Mouse (Mus musculus) c-Kit-positive CD71-positive TER-119-negative erythroid progenitor cells, embryonic 14.5 days (primary cell): ENCODE results near the gene Noto.
"Not testable (repeated sequence)": the region's sequence is repeated elsewhere in the genome, so short reads cannot be mapped to it uniquely, and the experiment has no call there.

Experiments used
- DNase-seq: peaks from one replicate; pipeline ENCODE4 v3.0.0-alpha.2; 2013; ENCODE audit warnings: low read depth

Gene Noto

GRCm38 (mm10) chr6:85431274-85431841 lies 7.7 kb downstream of the Noto start:
- no peak for DNase-seq

- peak; percentile 80 for DNase-seq
Measured at GRCm38 (mm10) chr6:85431842-85432431, 8.3 kb downstream of the Noto start, which contains the start of gene Smyd5. Gene Smyd5, plus strand, starts transcription at chr6:85431989.

- no peak for DNase-seq
Measured at GRCm38 (mm10) chr6:85433865-85434264, 10.2 kb downstream of the Noto start.

- DNase-seq = no peak
Measured at GRCm38 (mm10) chr6:85436204-85436603, 12.5 kb downstream of the Noto start.

GRCm38 (mm10) chr6:85436631-85437030 lies 12.9 kb downstream of the Noto start:
- DNase-seq = no peak

GRCm38 (mm10) chr6:85441142-85441541 lies 17.5 kb downstream of the Noto start:
- no peak for DNase-seq

- DNase-seq = no peak
Measured at GRCm38 (mm10) chr6:85443488-85444233, 20.0 kb downstream of the Noto start.

GRCm38 (mm10) chr6:85444266-85444965 lies 20.7 kb downstream of the Noto start:
- DNase-seq = no peak

- DNase-seq = no peak
Measured at GRCm38 (mm10) chr6:85445286-85445685, 21.6 kb downstream of the Noto start.

- DNase-seq = no peak
Measured at GRCm38 (mm10) chr6:85447351-85447750, 23.7 kb downstream of the Noto start.

GRCm38 (mm10) chr6:85450140-85450539 lies 26.5 kb downstream of the Noto start:
- not testable (repeated sequence) for DNase-seq

GRCm38 (mm10) chr6:85450697-85451663 lies 27.3 kb downstream of the Noto start, which contains the start of gene Cct7:
Gene Cct7, plus strand, starts transcription at chr6:85451514.
- peak; percentile 99 for DNase-seq

- peak; percentile 93 for DNase-seq
Measured at GRCm38 (mm10) chr6:85451664-85452410, 28.2 kb downstream of the Noto start, which contains the start of gene Pradc1. Gene Pradc1, minus strand, starts transcription at chr6:85451970.

- DNase-seq = no peak
Measured at GRCm38 (mm10) chr6:85452411-85452665, 28.7 kb downstream of the Noto start.

GRCm38 (mm10) chr6:85452816-85453215 lies 29.1 kb downstream of the Noto start:
- DNase-seq = peak; percentile 45

- DNase-seq = no peak
Measured at GRCm38 (mm10) chr6:85459621-85460020, 35.9 kb downstream of the Noto start.

GRCm38 (mm10) chr6:85465381-85465780 lies 41.7 kb downstream of the Noto start:
- no peak for DNase-seq

- DNase-seq = no peak
Measured at GRCm38 (mm10) chr6:85469660-85470430, 46.2 kb downstream of the Noto start.

GRCm38 (mm10) chr6:85471962-85472361 lies 48.3 kb downstream of the Noto start:
- no peak for DNase-seq

- DNase-seq = no peak
Measured at GRCm38 (mm10) chr6:85472542-85472941, 48.9 kb downstream of the Noto start.
